ENCODE assay signal across 18 mouse cellular contexts in genomic region chr5:64038394-64038793, GRCm38 (mm10). TPM values are rescaled to one million over a fixed set of nuclear protein-coding genes. Genes with fewer than 3 reads are reported as not detected.
DNase-seq lines count a peak whose midpoint lies in the region; ATAC-seq and TF ChIP-seq lines count a peak whose summit lies in the region.
"Had no signal": no experiment of that assay in that cellular context is flagged by ENCODE, and none has a peak within 500 bp of the region (broad histone marks: within the 10 kb centered on the region; RNA-seq: fewer than 3 reads in every experiment).

No protein-coding gene starts in this region.

- no peak for ATAC-seq in CD4-positive, CD25-positive, alpha-beta regulatory T cell, adult 4 months
- peak; percentile 46 for ATAC-seq in common myeloid progenitor, adult 5-6 weeks (replicated peaks; ENCODE audit: low read depth, poor library complexity, severe bottlenecking)
- ATAC-seq in monocyte, adult 5-6 weeks (replicated peaks; ENCODE audit: insufficient number of reproducible peaks, low FRiP score, low TSS enrichment, poor library complexity, severe bottlenecking): peak; percentile 48; the same call in 1 of the 2 replicates

- peak overlapping the region; percentile 37; the same call in 1 of the 2 replicates for H3K4me3 ChIP-seq in layer of hippocampus, adult 2 months
- H3K4me3 ChIP-seq: forebrain, embryonic 12.5 days; heart, embryonic 13.5 days; midbrain, embryonic 12.5 days had no signal

- peak; percentile 26 for DNase-seq in CD4-positive, CD25-positive, alpha-beta regulatory T cell, adult 2 months (ENCODE audit: low read depth, low spot score)
- no peak for DNase-seq in layer of hippocampus, adult 2 months (ENCODE audit: low spot score in 2 of 2)
- DNase-seq in layer of hippocampus, adult 9-11 months: no peak
- no peak for DNase-seq in kidney, postnatal 4 days
- DNase-seq in right cerebral cortex, postnatal 14 days: no peak
- DNase-seq: adrenal gland, postnatal 14 days; gastrocnemius, postnatal 36 days; heart, postnatal 4 days; kidney, adult 8-10 months; kidney, postnatal 36 days; lung, adult 18-20 months; thymus, postnatal 36 days had no signal

- TF ChIP-seq CTCF in layer of hippocampus, adult 2 months (conservative IDR thresholded peaks at IDR 0.05): no peak

- H3K27ac ChIP-seq in layer of hippocampus, adult 2 months: peak overlapping the region; percentile 23; the same call in 1 of the 2 replicates
- H3K27ac ChIP-seq: forebrain, embryonic 12.5 days; heart, embryonic 13.5 days; midbrain, embryonic 12.5 days had no signal

RNA-seq across cellular contexts. Expression of gene Pgm2, which starts 54.4 kb away (rescaled TPM):
- polyA plus RNA-seq in CD4-positive, CD25-positive, alpha-beta regulatory T cell, adult 4 months (2017; shearing (Covaris generic)): 10 to 100 TPM; 20.3 to 25.4 TPM
- 10 to 100 TPM; 10.6 to 11.7 TPM for total RNA-seq in layer of hippocampus, adult 2 months (2021)
- total RNA-seq in common myeloid progenitor, adult 5-6 weeks (2017): 39.5 and 40.6 TPM in 2 replicates
- total RNA-seq in monocyte, adult 5-6 weeks (2017): 22.4 to 37.8 TPM (median 28.8 TPM) in 3 replicates
